Mouse (Mus musculus) hindbrain, embryonic 10.5 days (tissue): ENCODE data around the gene Cacna2d3. TPM values are rescaled to one million over a fixed set of nuclear protein-coding genes. Genes with fewer than 3 reads are reported as not detected.
A peak's percentile ranks its signal among the peaks of the same experiment; 100 is the strongest.

Experiments used
- DNase-seq: peaks from one replicate; pipeline ENCODE4 v3.0.0-alpha.2; 2017; ENCODE audit warnings: low spot score
- H3K27ac ChIP-seq: fragments of 300-500 bp; sonication (generic); 2 replicates; pipeline ENCODE4 v1.5.1; 2016; ENCODE audit warnings: mild to moderate bottlenecking, moderate library complexity
- H3K27me3 ChIP-seq: fragments of 300-500 bp; sonication (generic); 2 replicates; pipeline ENCODE4 v1.6.1; 2016; ENCODE audit warnings: mild to moderate bottlenecking; ENCODE audit not compliant: poor library complexity, insufficient read depth, severe bottlenecking
- H3K36me3 ChIP-seq: fragments of 300-500 bp; sonication (generic); 2 replicates; pipeline ENCODE4 v1.6.1; 2016; ENCODE audit warnings: mild to moderate bottlenecking, moderate library complexity
- H3K4me1 ChIP-seq: fragments of 300-500 bp; sonication (generic); replicated peaks from 2 replicates; pipeline ENCODE4 v1.6.1; 2016; ENCODE audit warnings: mild to moderate bottlenecking
- H3K4me3 ChIP-seq: fragments of 300-500 bp; sonication (generic); 2 replicates; pipeline ENCODE4 v1.5.1; 2016; ENCODE audit warnings: mild to moderate bottlenecking, moderate library complexity
- H3K9me3 ChIP-seq: fragments of 300-500 bp; sonication (generic); 2 replicates; pipeline ENCODE4 v1.6.1; 2016; ENCODE audit warnings: mild to moderate bottlenecking, moderate library complexity
- whole genome bisulfite sequencing: fragments of 180-500 bp; shearing (Covaris S2); methylation state at CpG from one replicate; pipeline ENCODE4 v1.1.7; 2016; 5-methylcytosine and 5-hydroxymethylcytosine counted together
- polyA plus RNA-seq: library from polyadenylated mRNA; unstranded; fragments of >200 nt; fragmentation: Nextera tagmentation; extraction: Ambion mirVana; gene quantifications from 2 replicates; pipeline ENCODE4 v1.2.1, GENCODE M21; 2016

Gene Cacna2d3
- polyA plus RNA-seq, 1 experiment from 2014 or later = 12.6 TPM

GRCm38 (mm10) chr14:29707561-29708335 is 13.9 kb downstream of the Cacna2d3 start:
- H3K4me3 ChIP-seq = no peak overlapping the region
- no peak for DNase-seq
- H3K9me3 ChIP-seq = no peaks in the 10 kb centered on the region
- H3K27ac ChIP-seq = 0 out of 2 replicates have a peak overlapping the region, but pooled peaks have one; percentile 23
- H3K27me3 ChIP-seq = peaks cover 15% of the 10 kb centered on the region
- peaks cover 5% of the 10 kb centered on the region for H3K4me1 ChIP-seq
- 34% methylated on average over 18 of the region's 18 CpGs for WGBS
- no peaks in the 10 kb centered on the region for H3K36me3 ChIP-seq

GRCm38 (mm10) chr14:29702762-29703161 is 18.9 kb downstream of the Cacna2d3 start:
- Histone ChIP-seq H3K36me3 (no peaks in the 10 kb centered on the region), H3K4me3 (no peak overlapping the region), H3K9me3 (no peaks in the 10 kb centered on the region), H3K27ac (no peak overlapping the region), H3K27me3 (peaks cover 17% of the 10 kb centered on the region), H3K4me1 (peaks cover 4% of the 10 kb centered on the region)
- no peak for DNase-seq
- 83% methylated on average over 5 of the region's 5 CpGs for WGBS

GRCm38 (mm10) chr14:29696131-29696530 is 25.5 kb downstream of the Cacna2d3 start:
- H3K4me3 ChIP-seq = no peak overlapping the region
- peak; percentile 53 for DNase-seq
- H3K27ac ChIP-seq = no peak overlapping the region
- H3K4me1 ChIP-seq = peaks cover 3% of the 10 kb centered on the region; the same call in 1 of the 2 replicates
- 4% methylated on average over 3 of the region's 3 CpGs for WGBS
- no peaks in the 10 kb centered on the region for H3K36me3 ChIP-seq
- H3K9me3 ChIP-seq = no peaks in the 10 kb centered on the region
- 0 out of 2 replicates have a peak, but pooled peaks cover 8% of the 10 kb centered on the region for H3K27me3 ChIP-seq

GRCm38 (mm10) chr14:29672436-29673050 is 49.1 kb downstream of the Cacna2d3 start:
- Histone ChIP-seq H3K4me1 (peaks cover 21% of the 10 kb centered on the region; the same call in 1 of the 2 replicates), H3K27ac (no peak overlapping the region), H3K4me3 (no peak overlapping the region), H3K9me3 (no peaks in the 10 kb centered on the region), H3K27me3 (no peaks in the 10 kb centered on the region), H3K36me3 (no peaks in the 10 kb centered on the region)
- WGBS = 44% methylated on average over 1 of the region's 1 CpGs
- DNase-seq = no peak

- H3K9me3 ChIP-seq = no peaks in the 10 kb centered on the region
- no peaks in the 10 kb centered on the region for H3K27me3 ChIP-seq
- DNase-seq = no peak
- H3K4me1 ChIP-seq = peaks cover 22% of the 10 kb centered on the region; the same call in 1 of the 2 replicates
- no peak overlapping the region for H3K27ac ChIP-seq
- 46% methylated on average over 5 of the region's 5 CpGs for WGBS
- H3K36me3 ChIP-seq = no peaks in the 10 kb centered on the region
- no peak overlapping the region for H3K4me3 ChIP-seq
These were observed 51.8 kb downstream of the Cacna2d3 start for GRCm38 (mm10) chr14:29669826-29670225.

- H3K4me1 ChIP-seq = no peaks in the 10 kb centered on the region
- no peak overlapping the region for H3K27ac ChIP-seq
- H3K9me3 ChIP-seq = no peaks in the 10 kb centered on the region
- no peaks in the 10 kb centered on the region for H3K36me3 ChIP-seq
- H3K4me3 ChIP-seq = no peak overlapping the region
- peak; percentile 56 for DNase-seq
- no peaks in the 10 kb centered on the region for H3K27me3 ChIP-seq
- 51% methylated on average over 1 of the region's 1 CpGs for WGBS
These were observed 64.7 kb downstream of the Cacna2d3 start for GRCm38 (mm10) chr14:29657006-29657405.

- DNase-seq = no peak
- no peaks in the 10 kb centered on the region for H3K9me3 ChIP-seq
- H3K36me3 ChIP-seq = no peaks in the 10 kb centered on the region
- H3K4me1 ChIP-seq = peaks cover 26% of the 10 kb centered on the region
- 48% methylated on average over 5 of the region's 5 CpGs for whole genome bisulfite sequencing
- H3K4me3 ChIP-seq = no peak overlapping the region
- H3K27me3 ChIP-seq = no peaks in the 10 kb centered on the region
- H3K27ac ChIP-seq = no peak overlapping the region
These were observed 71.1 kb downstream of the Cacna2d3 start for GRCm38 (mm10) chr14:29650591-29650990.

- Histone ChIP-seq H3K9me3 (no peaks in the 10 kb centered on the region), H3K4me1 (peaks cover 29% of the 10 kb centered on the region), H3K36me3 (no peaks in the 10 kb centered on the region), H3K4me3 (no peak overlapping the region), H3K27ac (peak overlapping the region; percentile 79), H3K27me3 (no peaks in the 10 kb centered on the region)
- DNase-seq = no peak
- 38% methylated on average over 6 of the region's 6 CpGs for WGBS
These were observed 72.9 kb downstream of the Cacna2d3 start for GRCm38 (mm10) chr14:29648721-29649120.

GRCm38 (mm10) chr14:29645421-29645820 is 76.2 kb downstream of the Cacna2d3 start:
- 71% methylated on average over 11 of the region's 11 CpGs for WGBS
- Histone ChIP-seq H3K27ac (no peak overlapping the region), H3K4me1 (peaks cover 29% of the 10 kb centered on the region)

GRCm38 (mm10) chr14:29643217-29643616 is 78.4 kb downstream of the Cacna2d3 start:
- Histone ChIP-seq H3K4me3 (no peak overlapping the region), H3K27me3 (no peaks in the 10 kb centered on the region), H3K27ac (no peak overlapping the region), H3K4me1 (peaks cover 9% of the 10 kb centered on the region; the same call in 1 of the 2 replicates), H3K36me3 (no peaks in the 10 kb centered on the region), H3K9me3 (no peaks in the 10 kb centered on the region)
- no peak for DNase-seq
- WGBS = 82% methylated on average over 4 of the region's 4 CpGs

More at GRCm38 (mm10) chr14:29645421-29645820, 76.2 kb downstream of the Cacna2d3 start:
- Histone ChIP-seq H3K9me3 (no peaks in the 10 kb centered on the region), H3K36me3 (no peaks in the 10 kb centered on the region), H3K4me3 (no peak overlapping the region), H3K27me3 (no peaks in the 10 kb centered on the region)
- no peak for DNase-seq

GRCm38 (mm10) chr14:29639266-29639665 is 82.4 kb downstream of the Cacna2d3 start:
- no peak overlapping the region for H3K4me3 ChIP-seq
- H3K36me3 ChIP-seq = no peaks in the 10 kb centered on the region
- WGBS = 79% methylated on average over 3 of the region's 3 CpGs
- no peaks in the 10 kb centered on the region for H3K27me3 ChIP-seq
- peaks cover 11% of the 10 kb centered on the region; the same call in 1 of the 2 replicates for H3K4me1 ChIP-seq
- no peak overlapping the region for H3K27ac ChIP-seq
- DNase-seq = no peak
- H3K9me3 ChIP-seq = no peaks in the 10 kb centered on the region

- Histone ChIP-seq H3K4me1 (no peaks in the 10 kb centered on the region), H3K27me3 (no peaks in the 10 kb centered on the region), H3K4me3 (no peak overlapping the region), H3K27ac (no peak overlapping the region), H3K36me3 (no peaks in the 10 kb centered on the region), H3K9me3 (no peaks in the 10 kb centered on the region)
- WGBS = 73% methylated on average over 8 of the region's 8 CpGs
- DNase-seq = no peak
These were observed 93.5 kb downstream of the Cacna2d3 start for GRCm38 (mm10) chr14:29628213-29628612.

- WGBS = 91% methylated on average over 5 of the region's 5 CpGs
- no peaks in the 10 kb centered on the region for H3K36me3 ChIP-seq
- no peaks in the 10 kb centered on the region for H3K9me3 ChIP-seq
- H3K4me1 ChIP-seq = peaks cover 6% of the 10 kb centered on the region
- no peaks in the 10 kb centered on the region for H3K27me3 ChIP-seq
- no peak overlapping the region for H3K27ac ChIP-seq
- DNase-seq = no peak
- H3K4me3 ChIP-seq = no peak overlapping the region
These were observed 109.2 kb downstream of the Cacna2d3 start for GRCm38 (mm10) chr14:29612436-29612835.
